Mouse (Mus musculus) heart, adult 2 months (tissue): ENCODE data around the gene Gprc5b. TPM values are rescaled to one million over a fixed set of nuclear protein-coding genes. Genes with fewer than 3 reads are reported as not detected.
A peak's percentile ranks its signal among the peaks of the same experiment; 100 is the strongest.

ENCODE experiments used
- DNase-seq, 2 experiments: peaks; one replicate each; pipeline ENCODE4 v3.0.0; 2021
- H3K27ac ChIP-seq: fragments of 200-600 bp; 2 replicates; pipeline ENCODE4 v1.8.1; 2022
- H3K27me3 ChIP-seq: fragments of 200-500 bp; 2 replicates; pipeline ENCODE4 v1.6.1; 2012; ENCODE audit warnings: mild to moderate bottlenecking, low read length, inconsistent platforms, mixed read lengths; ENCODE audit not compliant: control insufficient read depth, insufficient read depth
- H3K36me3 ChIP-seq: fragments of 200-500 bp; 2 replicates; pipeline ENCODE4 v1.6.1; 2012; ENCODE audit warnings: low read length, inconsistent platforms; ENCODE audit not compliant: control insufficient read depth, insufficient read depth
- H3K4me1 ChIP-seq: fragments of 200-500 bp; 2 replicates; pipeline ENCODE4 v1.6.1; 2011; ENCODE audit warnings: low read length; ENCODE audit not compliant: control insufficient read depth, insufficient read depth
- H3K4me3 ChIP-seq: fragments of 200-600 bp; 2 replicates; pipeline ENCODE4 v1.8.1; 2022
- H3K79me2 ChIP-seq: fragments of 200-500 bp; replicated peaks from 2 replicates; pipeline ENCODE4 v1.6.1; 2012; ENCODE audit warnings: mild to moderate bottlenecking, inconsistent platforms, low read length, moderate library complexity, mixed read lengths; ENCODE audit not compliant: control insufficient read depth, insufficient read depth
- H3K9ac ChIP-seq: fragments of 200-500 bp; 2 replicates; pipeline ENCODE4 v1.6.1; 2012; ENCODE audit warnings: low read depth, mild to moderate bottlenecking, control low read depth, inconsistent platforms, low read length, mixed read lengths
- CTCF ChIP-seq: fragments of 200-600 bp; IDR thresholded peaks from 2 replicates; pipeline ENCODE4 v1.8.1; 2022; ENCODE audit warnings: antibody characterized with exemption, mild to moderate bottlenecking, moderate library complexity
- EP300 ChIP-seq: fragments of 200-500 bp; IDR thresholded peaks from 2 replicates; pipeline ENCODE4 v1.6.1; 2011; ENCODE audit warnings: low read depth, low read length, control low read depth; ENCODE audit not compliant: insufficient read depth
- POLR2A ChIP-seq: fragments of 200-500 bp; IDR thresholded peaks from 2 replicates; pipeline ENCODE4 v1.6.1; 2011; ENCODE audit warnings: mild to moderate bottlenecking, low read depth, low read length, control low read depth; ENCODE audit not compliant: insufficient read depth
- WGBS: fragments of 180-500 bp; shearing (Covaris S2); methylation state at CpG from one replicate; pipeline ENCODE4 v1.1.7; 2018; 5-methylcytosine and 5-hydroxymethylcytosine counted together
- intact Hi-C: fragments of 180-260 bp; cut with DNase I; formaldehyde crosslinking; loops from one replicate; pipeline ENCODE4 v1.15.1; 2025
- polyA plus RNA-seq: library from polyadenylated mRNA; depleted of rRNA; stranded (reverse); fragments of >200 nt; gene quantifications from 2 replicates; pipeline ENCODE4 v1.2.3, GENCODE M21; 2012
- total RNA-seq, 2 experiments: library from RNA; stranded (reverse); gene quantifications; 2 replicates each; pipeline ENCODE4 v1.2.3; 2021

Gene Gprc5b
- total and polyA plus RNA-seq, 3 experiments = 11.3 to 24.0 (median 11.6) TPM

DNA sequence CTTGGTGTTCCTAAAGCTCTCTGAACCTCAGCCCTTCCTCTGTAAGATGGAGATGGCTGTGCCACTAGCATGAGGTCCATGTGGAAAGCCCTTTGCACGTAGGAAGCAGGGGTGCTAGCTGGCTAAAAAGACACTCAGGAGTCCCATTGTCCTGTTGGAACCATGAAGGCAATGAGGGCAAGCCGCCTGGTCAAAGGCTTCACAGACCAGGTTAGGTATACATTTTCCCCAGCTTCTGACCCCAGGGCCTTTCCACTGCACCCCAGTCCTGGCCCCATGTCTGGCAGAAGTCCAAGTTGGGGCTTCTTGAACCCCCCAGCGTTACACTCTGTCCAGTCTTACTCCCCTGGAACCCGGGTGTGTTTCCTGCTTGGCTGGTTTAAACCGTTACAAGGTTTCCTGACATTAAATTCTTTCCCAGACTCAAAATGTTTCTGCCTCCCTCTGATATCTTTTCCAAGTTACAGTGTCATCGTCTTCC lies 2.9 kb downstream of the Gprc5b start:
- WGBS = 47% methylated on average over 6 of the region's 6 CpGs
- intact Hi-C loops = no loop called here
- H3K27ac ChIP-seq = peak overlapping the region; percentile 48

DNA sequence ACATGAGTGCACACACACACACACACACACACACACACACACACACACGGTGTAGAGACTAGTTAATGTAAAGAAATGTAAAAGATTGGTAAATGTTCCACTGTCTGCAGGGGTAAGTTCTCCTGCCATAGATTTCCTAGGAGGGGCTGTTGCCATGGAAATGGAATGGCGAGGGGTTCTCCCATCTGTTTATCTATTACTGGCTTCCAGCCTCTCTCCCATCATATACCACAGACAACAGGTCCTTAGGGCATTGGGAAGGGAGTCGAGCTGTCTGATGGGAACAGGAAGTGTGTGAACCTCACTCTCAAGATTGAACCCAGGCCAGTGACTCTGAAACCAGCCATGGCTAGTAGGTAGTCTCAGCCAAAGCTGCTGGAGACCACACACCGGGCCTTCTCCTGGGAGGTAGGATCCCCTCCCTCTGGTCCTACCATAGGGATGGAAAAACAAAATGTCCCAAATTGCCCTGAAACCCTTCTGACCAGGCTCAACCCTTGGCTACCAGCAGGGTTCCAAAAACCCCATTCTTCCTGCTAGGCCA lies 3.6 kb downstream of the Gprc5b start:
- no peaks in the 10 kb centered on the region for H3K36me3 ChIP-seq
- H3K4me3 ChIP-seq = no peak overlapping the region
- DNase-seq = no peak
- H3K4me1 ChIP-seq = peaks cover 17% of the 10 kb centered on the region
- WGBS = 37% methylated on average over 4 of the region's 4 CpGs
- intact Hi-C loops = no loop called here
- H3K27me3 ChIP-seq = no peaks in the 10 kb centered on the region
- H3K79me2 ChIP-seq = no peaks in the 10 kb centered on the region
- H3K9ac ChIP-seq = no peak overlapping the region
- H3K27ac ChIP-seq = no peak overlapping the region
- no peak for TF ChIP-seq CTCF
- no peak for TF ChIP-seq EP300
- TF ChIP-seq POLR2A = no peak

More for the DNA sequence above, 2.9 kb downstream of the Gprc5b start:
- Histone ChIP-seq H3K4me1 (peaks cover 17% of the 10 kb centered on the region), H3K79me2 (no peaks in the 10 kb centered on the region), H3K27me3 (no peaks in the 10 kb centered on the region), H3K9ac (no peak overlapping the region), H3K36me3 (no peaks in the 10 kb centered on the region), H3K4me3 (no peak overlapping the region)
- no peak for DNase-seq
- no peak for TF ChIP-seq EP300
- no peak for TF ChIP-seq CTCF
- no peak for TF ChIP-seq POLR2A

DNA sequence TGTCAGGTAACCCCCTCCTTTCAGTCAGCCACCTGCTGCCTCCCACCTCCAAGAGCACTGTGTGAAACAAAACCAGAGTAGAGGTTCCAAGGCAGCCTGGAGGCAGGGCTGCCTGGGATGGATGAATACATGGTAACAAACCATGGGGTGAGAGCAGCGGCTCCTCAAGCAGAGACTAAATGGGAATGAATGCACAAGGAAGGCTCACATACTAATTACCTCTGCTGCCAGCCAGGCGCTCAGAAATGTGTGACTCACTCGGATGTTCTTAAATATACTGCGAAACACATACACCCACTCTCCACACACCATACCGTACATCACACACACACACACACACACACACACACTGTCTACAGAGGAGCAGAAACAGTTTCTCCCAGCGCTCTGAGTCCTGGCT lies 4.7 kb downstream of the Gprc5b start:
- H3K79me2 ChIP-seq = no peaks in the 10 kb centered on the region
- intact Hi-C loops = no loop called here
- H3K36me3 ChIP-seq = no peaks in the 10 kb centered on the region
- H3K4me3 ChIP-seq = no peak overlapping the region
- 96% methylated on average over 6 of the region's 6 CpGs for WGBS
- no peaks in the 10 kb centered on the region for H3K27me3 ChIP-seq
- no peak overlapping the region for H3K9ac ChIP-seq
- no peak for DNase-seq
- H3K4me1 ChIP-seq = peaks cover 12% of the 10 kb centered on the region
- TF ChIP-seq CTCF = no peak
- no peak for TF ChIP-seq POLR2A
- TF ChIP-seq EP300 = no peak
- no peak overlapping the region for H3K27ac ChIP-seq

DNA sequence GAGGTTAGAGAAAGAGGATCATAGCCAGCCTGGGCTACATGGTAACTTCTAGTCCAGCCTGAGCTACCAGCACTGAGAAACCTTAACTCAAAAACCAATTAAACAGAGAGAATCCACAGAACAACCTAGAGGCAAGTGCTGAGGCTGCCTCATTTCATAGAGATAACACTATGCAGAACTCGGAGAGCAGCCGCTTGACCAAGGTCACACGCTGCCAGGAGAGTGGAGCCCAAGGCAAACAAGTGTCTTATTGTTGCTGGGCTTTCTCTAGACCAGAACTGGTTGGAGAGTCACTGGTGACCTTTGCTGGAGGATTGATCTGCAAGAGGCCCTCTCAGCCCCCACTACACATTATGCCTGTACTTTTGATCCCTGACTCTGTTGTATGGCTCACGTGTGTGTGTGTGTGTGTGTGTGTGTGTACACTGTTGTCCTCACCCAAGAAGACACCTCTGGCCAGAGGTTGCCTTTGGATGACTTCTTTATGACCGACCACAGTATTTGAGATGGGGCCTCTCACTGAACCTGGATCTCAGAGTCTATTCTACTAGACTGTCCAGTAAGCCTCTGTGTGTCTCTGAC lies 5.6 kb downstream of the Gprc5b start:
- DNase-seq = no peak
- H3K27ac ChIP-seq = no peak overlapping the region
- TF ChIP-seq EP300 = no peak
- TF ChIP-seq POLR2A = no peak
- no peak for TF ChIP-seq CTCF
- 73% methylated on average over 5 of the region's 5 CpGs for WGBS
- no peaks in the 10 kb centered on the region for H3K27me3 ChIP-seq
- peaks cover 14% of the 10 kb centered on the region for H3K4me1 ChIP-seq
- H3K9ac ChIP-seq = no peak overlapping the region
- intact Hi-C loops = no loop called here
- H3K79me2 ChIP-seq = no peaks in the 10 kb centered on the region
- H3K36me3 ChIP-seq = no peaks in the 10 kb centered on the region
- no peak overlapping the region for H3K4me3 ChIP-seq

DNA sequence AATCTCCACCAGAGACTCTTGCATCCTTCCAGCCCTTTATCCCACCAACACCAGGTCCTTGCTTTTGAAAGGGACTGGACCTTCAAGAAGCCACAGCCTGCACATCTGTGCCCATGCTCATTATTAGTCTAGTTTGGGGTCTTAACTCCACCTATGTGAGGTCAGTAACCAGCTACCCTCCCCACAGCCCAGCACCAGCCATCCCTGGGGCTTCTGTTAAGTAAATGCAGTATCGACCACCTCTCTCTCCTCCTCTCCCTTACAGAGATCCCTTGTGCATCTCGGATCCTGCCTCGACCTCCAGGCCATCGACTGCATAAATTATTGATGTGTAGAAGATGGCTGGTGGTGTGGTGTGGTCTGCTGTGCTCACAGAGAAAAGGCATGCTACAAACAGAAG lies 8.6 kb downstream of the Gprc5b start:
- intact Hi-C loops = no loop called here
- peaks cover 16% of the 10 kb centered on the region for H3K4me1 ChIP-seq
- H3K27me3 ChIP-seq = no peaks in the 10 kb centered on the region
- H3K79me2 ChIP-seq = 0 out of 2 replicates have a peak, but pooled peaks cover 2% of the 10 kb centered on the region
- DNase-seq = no peak
- TF ChIP-seq POLR2A = no peak
- TF ChIP-seq EP300 = no peak
- no peak for TF ChIP-seq CTCF
- 80% methylated on average over 4 of the region's 4 CpGs for WGBS
- H3K4me3 ChIP-seq = no peak overlapping the region
- H3K9ac ChIP-seq = no peak overlapping the region
- no peaks in the 10 kb centered on the region for H3K36me3 ChIP-seq
- H3K27ac ChIP-seq = no peak overlapping the region

DNA sequence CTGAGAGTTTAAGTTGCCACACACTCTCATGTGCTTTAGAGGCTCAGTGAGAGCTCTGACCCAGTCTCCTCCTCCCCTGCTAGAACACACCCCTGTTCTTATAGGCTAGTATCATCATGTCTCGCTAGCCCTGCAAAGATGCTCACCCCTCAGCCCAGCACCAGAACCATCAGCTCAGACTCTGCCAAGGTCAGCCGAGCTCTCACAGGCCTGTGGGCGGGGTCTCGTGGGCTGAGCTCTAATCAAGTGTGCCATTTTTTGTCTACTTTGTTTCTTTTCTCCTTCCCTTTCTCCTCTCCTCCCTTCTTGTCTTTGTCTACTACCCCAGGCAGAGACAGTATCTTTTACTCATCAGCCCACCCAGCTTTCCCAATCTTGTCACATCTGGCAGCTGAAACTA lies 9.2 kb downstream of the Gprc5b start:
- Histone ChIP-seq H3K9ac (no peak overlapping the region), H3K27ac (no peak overlapping the region), H3K27me3 (no peaks in the 10 kb centered on the region), H3K36me3 (no peaks in the 10 kb centered on the region), H3K79me2 (0 out of 2 replicates have a peak, but pooled peaks cover 2% of the 10 kb centered on the region), H3K4me3 (no peak overlapping the region), H3K4me1 (peaks cover 15% of the 10 kb centered on the region)
- no peak for TF ChIP-seq EP300
- TF ChIP-seq POLR2A = no peak
- no peak for TF ChIP-seq CTCF
- DNase-seq = no peak
- intact Hi-C loops = no loop called here
- 79% methylated on average over 4 of the region's 4 CpGs for WGBS
